Mouse (Mus musculus) heart, embryonic 11.5 days (tissue): ENCODE measurements around the gene Zc3hav1. TPM values are rescaled to one million over a fixed set of nuclear protein-coding genes. Genes with fewer than 3 reads are reported as not detected.
A peak's percentile ranks its signal among the peaks of the same experiment; 100 is the strongest.

Source experiments
- ATAC-seq: fragments of 200-750 bp; cut with Nextera tagmentation; replicated peaks from 2 replicates; pipeline ENCODE4 v1.8.0; 2017; ENCODE audit warnings: moderate library complexity; ENCODE audit not compliant: insufficient number of reproducible peaks, low FRiP score, low TSS enrichment
- H3K27ac ChIP-seq: fragments of 300-500 bp; sonication (generic); 2 replicates; pipeline ENCODE4 v1.5.1; 2014; ENCODE audit warnings: mild to moderate bottlenecking, low read depth, low read length
- H3K27me3 ChIP-seq: fragments of 300-500 bp; sonication (generic); 2 replicates; pipeline ENCODE4 v1.6.1; 2014; ENCODE audit warnings: mild to moderate bottlenecking, low read length, mixed read lengths; ENCODE audit not compliant: control insufficient read depth, insufficient read depth
- H3K36me3 ChIP-seq: fragments of 300-500 bp; sonication (generic); 2 replicates; pipeline ENCODE4 v1.6.1; 2014; ENCODE audit warnings: mild to moderate bottlenecking, low read length, moderate library complexity, mixed read lengths; ENCODE audit not compliant: control insufficient read depth, insufficient read depth
- H3K4me1 ChIP-seq: fragments of 300-500 bp; sonication (generic); 2 replicates; pipeline ENCODE4 v1.6.1; 2014; ENCODE audit warnings: low read length; ENCODE audit not compliant: control insufficient read depth, insufficient read depth
- H3K4me2 ChIP-seq: fragments of 300-500 bp; sonication (generic); 2 replicates; pipeline ENCODE4 v1.6.1; 2014; ENCODE audit warnings: mild to moderate bottlenecking, moderate library complexity
- H3K4me3 ChIP-seq: fragments of 300-500 bp; sonication (generic); 2 replicates; pipeline ENCODE4 v1.5.1; 2014; ENCODE audit warnings: low read depth, low read length
- H3K9ac ChIP-seq: fragments of 300-500 bp; sonication (generic); 2 replicates; pipeline ENCODE4 v1.6.1; 2014; ENCODE audit warnings: mild to moderate bottlenecking, low read depth, low read length, moderate library complexity
- H3K9me3 ChIP-seq: fragments of 300-500 bp; sonication (generic); replicated peaks from 2 replicates; pipeline ENCODE4 v1.6.1; 2016; ENCODE audit warnings: low read length; ENCODE audit not compliant: control insufficient read depth
- WGBS: fragments of 180-500 bp; shearing (Covaris S2); extraction: QIAGEN DNeasy Blood & Tissue Kit; methylation state at CpG from one replicate; pipeline ENCODE4 v1.1.7; 2014; ENCODE audit not compliant: insufficient replicate concordance; 5-methylcytosine and 5-hydroxymethylcytosine counted together
- polyA plus RNA-seq: library from polyadenylated mRNA; unstranded; fragments of >200 nt; fragmentation: Nextera tagmentation; extraction: Ambion mirVana; gene quantifications from 2 replicates; pipeline ENCODE4 v1.2.1, GENCODE M21; 2014

Zc3hav1 gene
- polyA plus RNA-seq, 1 experiment from 2014 or later = 11.3 TPM

- no peak for ATAC-seq
- peaks cover 6% of the 10 kb centered on the region for H3K27me3 ChIP-seq
- no peak overlapping the region for H3K4me3 ChIP-seq
- WGBS = 66% methylated on average over 5 of the region's 5 CpGs
- H3K4me2 ChIP-seq = no peak overlapping the region
- no peaks in the 10 kb centered on the region for H3K36me3 ChIP-seq
- peaks cover 4% of the 10 kb centered on the region; the same call in 1 of the 2 replicates for H3K4me1 ChIP-seq
- H3K9me3 ChIP-seq = no peaks in the 10 kb centered on the region
- no peak overlapping the region for H3K9ac ChIP-seq
- H3K27ac ChIP-seq = no peak overlapping the region
Measured at GRCm38 (mm10) chr6:38347875-38348274, 6.5 kb downstream of the Zc3hav1 start.

DNA sequence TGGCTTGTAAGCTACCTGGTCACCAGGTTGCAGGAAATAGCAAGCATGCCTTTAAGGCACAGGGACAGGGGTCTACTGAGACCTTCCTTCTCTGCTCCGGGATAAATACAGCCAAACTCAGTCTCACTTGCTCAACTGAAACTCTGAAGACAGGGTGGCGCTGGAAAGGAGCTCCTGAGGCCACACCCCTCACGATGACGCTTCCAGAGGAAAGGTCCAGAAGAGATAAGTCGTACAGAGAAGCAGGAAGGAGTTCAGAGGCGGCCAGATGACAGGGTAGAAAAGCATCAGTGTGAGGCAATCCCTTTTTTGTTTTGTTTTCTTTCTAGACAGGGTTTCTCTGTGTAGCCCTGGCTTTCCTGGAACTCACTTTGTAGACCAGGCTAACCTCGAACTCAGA lies 8.6 kb downstream of the Zc3hav1 start:
- H3K27ac ChIP-seq = peak overlapping the region; percentile 62
- H3K4me1 ChIP-seq = peaks cover 14% of the 10 kb centered on the region
- WGBS = 25% methylated on average over 7 of the region's 7 CpGs
- H3K27me3 ChIP-seq = no peaks in the 10 kb centered on the region
- H3K4me3 ChIP-seq = no peak overlapping the region
- H3K4me2 ChIP-seq = peak overlapping the region; percentile 27; the same call in 1 of the 2 replicates
- no peak overlapping the region for H3K9ac ChIP-seq
- no peaks in the 10 kb centered on the region for H3K9me3 ChIP-seq
- ATAC-seq = peak; percentile 81
- H3K36me3 ChIP-seq = no peaks in the 10 kb centered on the region

DNA sequence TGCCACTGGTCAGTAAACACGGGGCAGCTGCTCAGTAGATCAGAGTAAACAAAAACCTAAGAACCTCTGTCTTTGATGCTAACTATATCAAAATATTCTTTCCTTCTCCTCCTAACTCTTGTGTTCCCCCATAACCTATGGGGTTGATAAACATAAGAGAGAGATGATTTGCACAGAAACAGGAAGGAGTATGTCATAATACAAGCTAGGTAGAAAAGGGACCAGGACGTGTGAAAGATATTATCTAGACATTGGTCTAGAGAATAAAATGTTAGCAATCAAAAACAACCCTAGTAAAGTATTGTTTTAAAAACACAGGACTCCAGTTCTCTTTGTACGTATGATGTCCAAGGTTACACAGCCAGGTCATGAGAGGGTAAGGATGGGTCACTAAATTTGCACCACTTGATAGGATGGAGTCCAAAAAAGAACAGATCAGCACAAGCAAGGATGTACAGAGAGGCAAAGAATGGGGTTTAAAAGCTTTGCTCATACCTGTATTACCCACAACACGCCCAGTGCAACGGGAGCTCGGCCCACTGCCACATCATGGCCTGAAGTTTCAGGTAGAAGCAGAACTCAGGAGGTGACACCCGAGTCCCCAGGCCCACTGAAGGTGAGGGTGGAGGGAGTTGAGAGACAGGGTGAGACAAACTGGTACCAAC lies 10.3 kb downstream of the Zc3hav1 start:
- H3K27ac ChIP-seq = no peak overlapping the region
- WGBS = 79% methylated on average over 7 of the region's 7 CpGs

DNA sequence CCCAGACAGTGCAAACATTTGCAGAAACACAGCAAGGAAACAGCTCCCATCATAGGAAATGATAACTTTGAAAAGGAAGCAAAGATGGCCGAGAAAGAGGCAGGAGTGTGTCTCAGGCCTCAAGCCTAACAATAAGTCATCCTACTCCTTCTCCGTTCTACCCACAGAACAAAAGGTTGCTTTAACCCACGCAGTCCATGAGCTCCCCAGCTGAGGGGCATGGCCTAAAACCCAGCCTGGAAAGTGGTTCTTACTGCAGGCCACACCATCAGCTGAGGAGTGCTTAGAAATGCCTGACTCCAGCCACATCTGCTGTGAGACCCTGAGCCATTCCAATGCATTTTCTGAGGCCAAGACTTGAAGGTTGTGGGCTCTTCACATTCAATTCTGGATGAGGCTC lies 10.8 kb downstream of the Zc3hav1 start:
- no peak overlapping the region for H3K4me3 ChIP-seq
- H3K36me3 ChIP-seq = no peaks in the 10 kb centered on the region
- ATAC-seq = no peak
- H3K27ac ChIP-seq = peak overlapping the region; percentile 70
- no peak overlapping the region for H3K9ac ChIP-seq
- no peaks in the 10 kb centered on the region for H3K27me3 ChIP-seq
- WGBS = 60% methylated on average over 3 of the region's 3 CpGs
- peak overlapping the region; percentile 46 for H3K4me2 ChIP-seq
- H3K4me1 ChIP-seq = peaks cover 14% of the 10 kb centered on the region
- H3K9me3 ChIP-seq = no peaks in the 10 kb centered on the region

More for the DNA sequence above, 10.3 kb downstream of the Zc3hav1 start:
- Histone ChIP-seq H3K9me3 (no peaks in the 10 kb centered on the region), H3K9ac (no peak overlapping the region), H3K36me3 (no peaks in the 10 kb centered on the region), H3K4me2 (peak overlapping the region; percentile 11; the same call in 1 of the 2 replicates), H3K4me3 (no peak overlapping the region), H3K4me1 (peaks cover 14% of the 10 kb centered on the region), H3K27me3 (no peaks in the 10 kb centered on the region)
- ATAC-seq = no peak

DNA sequence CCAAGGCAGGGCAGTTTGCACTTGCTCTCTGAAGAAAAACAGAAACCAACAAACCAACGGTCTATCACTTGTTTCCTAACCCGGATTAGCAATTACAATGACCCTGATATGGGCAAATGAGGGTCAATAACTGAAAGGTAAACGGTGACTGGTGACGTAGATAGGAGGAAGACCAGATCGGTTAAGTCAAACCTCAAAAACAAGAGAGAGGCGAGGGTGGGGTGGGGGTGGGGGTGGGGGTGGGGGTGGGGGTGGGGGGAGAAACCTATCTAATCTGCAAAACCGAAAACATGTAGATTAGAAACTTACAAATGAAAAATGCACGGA lies 11.8 kb downstream of the Zc3hav1 start:
- H3K4me3 ChIP-seq = peak overlapping the region; percentile 22; the same call in 1 of the 2 replicates
- peaks cover 14% of the 10 kb centered on the region for H3K4me1 ChIP-seq
- no peak for ATAC-seq
- H3K27ac ChIP-seq = peak overlapping the region; percentile 82
- H3K9me3 ChIP-seq = no peaks in the 10 kb centered on the region
- no peaks in the 10 kb centered on the region for H3K27me3 ChIP-seq
- 38% methylated on average over 8 of the region's 8 CpGs for WGBS
- H3K4me2 ChIP-seq = peak overlapping the region; percentile 50
- H3K36me3 ChIP-seq = no peaks in the 10 kb centered on the region
- H3K9ac ChIP-seq = peak overlapping the region; percentile 13; the same call in 1 of the 2 replicates

GRCm38 (mm10) chr6:38341751-38342665 lies 12.4 kb downstream of the Zc3hav1 start:
- H3K9me3 ChIP-seq = no peaks in the 10 kb centered on the region
- peak overlapping the region; percentile 50 for H3K4me2 ChIP-seq
- peaks cover 14% of the 10 kb centered on the region for H3K4me1 ChIP-seq
- no peaks in the 10 kb centered on the region for H3K36me3 ChIP-seq
- peak; percentile 89 for ATAC-seq
- 16% methylated on average over 11 of the region's 11 CpGs for WGBS
- H3K9ac ChIP-seq = peak overlapping the region; percentile 13; the same call in 1 of the 2 replicates
- H3K4me3 ChIP-seq = peak overlapping the region; percentile 22; the same call in 1 of the 2 replicates
- peak overlapping the region; percentile 82 for H3K27ac ChIP-seq
- H3K27me3 ChIP-seq = no peaks in the 10 kb centered on the region

DNA sequence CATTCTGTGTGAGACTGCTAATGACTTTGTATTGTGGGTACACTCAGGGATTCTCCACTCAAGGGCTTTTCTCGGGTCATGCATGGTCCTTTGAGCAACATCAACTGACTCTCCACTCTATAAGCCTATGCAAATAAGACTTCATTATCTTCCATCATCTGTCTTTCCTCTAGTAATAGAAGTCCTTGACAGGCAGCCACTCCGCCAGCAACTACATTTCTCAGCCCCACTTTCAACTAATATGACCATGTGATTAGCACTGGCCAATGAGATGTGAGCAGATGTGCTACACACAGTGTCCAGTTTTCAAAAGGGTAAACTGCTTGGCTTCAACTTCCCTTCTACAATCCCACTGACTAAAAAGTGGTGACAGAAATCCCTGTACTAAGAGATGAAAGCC lies 15.3 kb downstream of the Zc3hav1 start:
- no peak for ATAC-seq
- Histone ChIP-seq H3K9me3 (no peaks in the 10 kb centered on the region), H3K27ac (no peak overlapping the region), H3K4me2 (no peak overlapping the region), H3K9ac (no peak overlapping the region), H3K4me1 (peaks cover 14% of the 10 kb centered on the region), H3K4me3 (no peak overlapping the region), H3K36me3 (no peaks in the 10 kb centered on the region), H3K27me3 (no peaks in the 10 kb centered on the region)
- WGBS = 70% methylated on average over 2 of the region's 2 CpGs

DNA sequence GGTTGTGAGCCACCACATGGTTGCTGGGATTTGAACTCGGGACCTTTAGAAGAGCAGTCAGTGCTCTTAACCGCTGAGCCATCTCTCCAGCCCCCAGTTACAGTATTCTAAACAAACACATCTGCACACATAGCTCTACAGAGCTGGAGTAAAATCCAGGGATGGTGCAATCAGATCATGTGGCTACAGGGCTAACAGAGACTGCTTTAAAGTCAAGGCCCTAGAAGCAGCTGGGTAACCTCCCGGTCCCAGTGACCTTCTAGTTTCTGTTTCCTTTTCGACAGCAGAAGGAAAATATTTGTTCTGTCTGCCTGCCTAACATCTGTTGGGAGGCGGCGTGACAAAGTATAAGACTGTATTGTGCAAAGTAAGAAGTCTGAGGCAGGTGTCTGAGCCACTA lies 16.5 kb downstream of the Zc3hav1 start:
- no peak overlapping the region for H3K9ac ChIP-seq
- H3K4me2 ChIP-seq = no peak overlapping the region
- H3K4me1 ChIP-seq = peaks cover 11% of the 10 kb centered on the region
- no peak overlapping the region for H3K27ac ChIP-seq
- no peaks in the 10 kb centered on the region for H3K9me3 ChIP-seq
- H3K36me3 ChIP-seq = no peaks in the 10 kb centered on the region
- H3K27me3 ChIP-seq = no peaks in the 10 kb centered on the region
- WGBS = 84% methylated on average over 6 of the region's 6 CpGs
- ATAC-seq = no peak
- H3K4me3 ChIP-seq = no peak overlapping the region
